Mouse (Mus musculus): ENCODE data around the gene Syt15. TPM values are rescaled to one million over a fixed set of nuclear protein-coding genes. Genes with fewer than 3 reads are reported as not detected.

Gene Syt15
- total and polyA plus RNA-seq, 3 experiments = 0.11 TPM; not detected in 2

GRCm38 (mm10) chr14:34279726-34280125 is 60.3 kb downstream of the Syt15 start:
- ATAC-seq (ENCODE audit: extremely low read depth, insufficient number of reproducible peaks, low FRiP score, poor library complexity, severe bottlenecking) (no peak), DNase-seq (ENCODE audit: low spot score) (no peak)
- TF ChIP-seq TAL1 (conservative IDR thresholded peaks at IDR 0.05; ENCODE audit: low read depth, low read length) (no peak), CTCF (IDR thresholded peaks at IDR 0.05; ENCODE audit: low read depth, low read length) (no peak), GATA1 (IDR thresholded peaks at IDR 0.05; ENCODE audit: borderline replicate concordance, low read length) (no peak), POLR2AphosphoS5 (IDR thresholded peaks at IDR 0.05; ENCODE audit: insufficient replicate concordance, low read depth, low read length) (no peak), GATA2 (IDR thresholded peaks at IDR 0.05; ENCODE audit: borderline replicate concordance, low read depth, low read length) (no peak)
- peaks cover 2% of the 10 kb centered on the region; the same call in 1 of the 2 replicates for H3K4me1 ChIP-seq (ENCODE audit: insufficient read depth, low read depth, low read length)
- H3K36me3 ChIP-seq (replicated peaks) = no peaks in the 10 kb centered on the region
- no peaks in the 10 kb centered on the region for H3K9me3 ChIP-seq (replicated peaks)
- H3K4me3 ChIP-seq (ENCODE audit: low read depth, low read length) = no peak overlapping the region
- no peaks in the 10 kb centered on the region for H3K27me3 ChIP-seq (ENCODE audit: insufficient read depth, low read length)

Other genes starting within 250 kb of the Syt15 start
- not detected in 2 replicates for gene Zfp488, start 240.8 kb upstream of the Syt15 start, total RNA-seq (2014; fragmentation: Nextera tagmentation)
- 0.05 TPM in 1 of 2 replicates, not detected in the other for gene Zfp488, start 240.8 kb upstream of the Syt15 start, total RNA-seq (2017)
- gene Zfp488, start 240.8 kb upstream of the Syt15 start, polyA plus RNA-seq (2012) = not detected in 2 replicates
- not detected in 2 replicates for gene Gm30083, start 204.4 kb upstream of the Syt15 start, total RNA-seq (2014; fragmentation: Nextera tagmentation)
- gene Gm30083, start 204.4 kb upstream of the Syt15 start, total RNA-seq (2017) = not detected in 2 replicates
- gene Gm30083, start 204.4 kb upstream of the Syt15 start, polyA plus RNA-seq (2012) = not detected in 2 replicates
- not detected in 2 replicates for gene Gm5460, start 202.8 kb upstream of the Syt15 start, total RNA-seq (2014; fragmentation: Nextera tagmentation)
- gene Gm5460, start 202.8 kb upstream of the Syt15 start, total RNA-seq (2017) = 0.17 TPM in 1 of 2 replicates, not detected in the other
- gene Gm5460, start 202.8 kb upstream of the Syt15 start, polyA plus RNA-seq (2012) = not detected in 2 replicates
- not detected in 2 replicates for gene Antxrl, start 166.9 kb upstream of the Syt15 start, total RNA-seq (2014; fragmentation: Nextera tagmentation)
- gene Antxrl, start 166.9 kb upstream of the Syt15 start, total RNA-seq (2017) = 0.11 and 0.17 TPM in 2 replicates
- not detected in 2 replicates for gene Antxrl, start 166.9 kb upstream of the Syt15 start, polyA plus RNA-seq (2012)
- not detected in 2 replicates for gene Anxa8, start 133.6 kb upstream of the Syt15 start, total RNA-seq (2014; fragmentation: Nextera tagmentation)
- not detected in 2 replicates for gene Anxa8, start 133.6 kb upstream of the Syt15 start, total RNA-seq (2017)
- gene Anxa8, start 133.6 kb upstream of the Syt15 start, polyA plus RNA-seq (2012) = not detected in 2 replicates
- not detected in 2 replicates for gene A630023A22Rik, start 116.8 kb upstream of the Syt15 start, total RNA-seq (2014; fragmentation: Nextera tagmentation)
- gene A630023A22Rik, start 116.8 kb upstream of the Syt15 start, total RNA-seq (2017) = 0.11 TPM in 1 of 2 replicates, not detected in the other
- not detected in 2 replicates for gene A630023A22Rik, start 116.8 kb upstream of the Syt15 start, polyA plus RNA-seq (2012)
- gene Npy4r, start 67.1 kb upstream of the Syt15 start, total RNA-seq (2014; fragmentation: Nextera tagmentation) = not detected in 2 replicates
- 0.06 and 0.11 TPM in 2 replicates for gene Npy4r, start 67.1 kb upstream of the Syt15 start, total RNA-seq (2017)
- not detected in 2 replicates for gene Npy4r, start 67.1 kb upstream of the Syt15 start, polyA plus RNA-seq (2012)
- not detected in 2 replicates for gene Gprin2, start 17.9 kb upstream of the Syt15 start, total RNA-seq (2014; fragmentation: Nextera tagmentation)
- under 0.01 and 0.05 TPM in 2 replicates for gene Gprin2, start 17.9 kb upstream of the Syt15 start, total RNA-seq (2017)
- not detected in 2 replicates for gene Gprin2, start 17.9 kb upstream of the Syt15 start, polyA plus RNA-seq (2012)
- gene Shld2, start 90.9 kb downstream of the Syt15 start, total RNA-seq (2014; fragmentation: Nextera tagmentation) = 21.1 and 24.2 TPM in 2 replicates
- gene Shld2, start 90.9 kb downstream of the Syt15 start, total RNA-seq (2017) = 14.6 and 14.8 TPM in 2 replicates
- 6.2 and 7.9 TPM in 2 replicates for gene Shld2, start 90.9 kb downstream of the Syt15 start, polyA plus RNA-seq (2012)
- gene Glud1, start 91.1 kb downstream of the Syt15 start, total RNA-seq (2014; fragmentation: Nextera tagmentation) = 92.0 and 118 TPM in 2 replicates
- 83.9 and 109 TPM in 2 replicates for gene Glud1, start 91.1 kb downstream of the Syt15 start, total RNA-seq (2017)
- 45.9 and 61.4 TPM in 2 replicates for gene Glud1, start 91.1 kb downstream of the Syt15 start, polyA plus RNA-seq (2012)
- gene Fam25c, start 135.8 kb downstream of the Syt15 start, total RNA-seq (2014; fragmentation: Nextera tagmentation) = not detected in 2 replicates
- not detected in 2 replicates for gene Fam25c, start 135.8 kb downstream of the Syt15 start, total RNA-seq (2017)
- not detected in 2 replicates for gene Fam25c, start 135.8 kb downstream of the Syt15 start, polyA plus RNA-seq (2012)
- gene Sncg, start 155.2 kb downstream of the Syt15 start, total RNA-seq (2014; fragmentation: Nextera tagmentation) = not detected in 2 replicates
- 0.23 and 0.27 TPM in 2 replicates for gene Sncg, start 155.2 kb downstream of the Syt15 start, total RNA-seq (2017)
- gene Sncg, start 155.2 kb downstream of the Syt15 start, polyA plus RNA-seq (2012) = not detected in 2 replicates
- not detected in 2 replicates for gene Mmrn2, start 155.9 kb downstream of the Syt15 start, total RNA-seq (2014; fragmentation: Nextera tagmentation)
- gene Mmrn2, start 155.9 kb downstream of the Syt15 start, total RNA-seq (2017) = 0.11 and 0.12 TPM in 2 replicates
- 0.01 TPM in 2 replicates for gene Mmrn2, start 155.9 kb downstream of the Syt15 start, polyA plus RNA-seq (2012)